Mouse (Mus musculus): Measurements from ENCODE around the gene Gnmt.

- TF ChIP-seq CTCF (IDR thresholded peaks at IDR 0.05; ENCODE audit: extremely low read depth, insufficient read depth, low read length) (no peak), POLR2A (IDR thresholded peaks at IDR 0.05; ENCODE audit: extremely low read depth, insufficient read depth, low read length) (peak; percentile 97)
Observed at GRCm38 (mm10) chr17:46704887-46705835, 23.8 kb downstream of the Gnmt start, which contains the start of gene Ppp2r5d.
